Mouse (Mus musculus) olfactory bulb, adult 2 months (tissue): ENCODE results near the gene L3mbtl4.

Experiments used
- CTCF ChIP-seq: fragments of 200-500 bp; IDR thresholded peaks from 2 replicates; pipeline ENCODE4 v1.5.1; 2012; ENCODE audit warnings: low read depth, mild to moderate bottlenecking, low read length, moderate library complexity; ENCODE audit not compliant: insufficient read depth
- POLR2A ChIP-seq: fragments of 200-500 bp; IDR thresholded peaks from 2 replicates; pipeline ENCODE4 v1.6.1; 2012; ENCODE audit warnings: mild to moderate bottlenecking, low read depth, low read length, moderate library complexity; ENCODE audit not compliant: insufficient read depth

- no peak for TF ChIP-seq CTCF
- TF ChIP-seq POLR2A, result no peak
Observed at GRCm38 (mm10) chr17:68388481-68388880, 114.9 kb downstream of the L3mbtl4 start.
